Mouse (Mus musculus) C2C12 (cell line): ENCODE results near the gene Gtf3c5. TPM values are rescaled to one million over a fixed set of nuclear protein-coding genes. Genes with fewer than 3 reads are reported as not detected.

Source experiments
- H3K27me3 ChIP-seq: one replicate; pipeline ENCODE4 v1.6.1; 2011; ENCODE audit not compliant: control insufficient read depth, insufficient read depth, insufficient read length
- H3K36me3 ChIP-seq: one replicate; pipeline ENCODE4 v1.6.1; 2011; ENCODE audit not compliant: control insufficient read depth, insufficient read depth
- H3K4me3 ChIP-seq: one replicate; pipeline ENCODE4 v1.5.1; 2011; ENCODE audit warnings: mild to moderate bottlenecking, control low read depth; ENCODE audit not compliant: poor library complexity, insufficient read depth, severe bottlenecking
- H3K79me2 ChIP-seq: one replicate; pipeline ENCODE4 v1.6.1; 2011; ENCODE audit not compliant: control insufficient read depth, insufficient read depth
- H3K79me3 ChIP-seq: one replicate; pipeline ENCODE4 v1.6.1; 2011; ENCODE audit warnings: low read depth, control low read depth
- H3ac ChIP-seq: one replicate; pipeline ENCODE3; 2011; ENCODE audit warnings: low read depth; ENCODE audit not compliant: control insufficient read depth, insufficient read length
- CEBPB ChIP-seq: IDR thresholded peaks from one replicate; pipeline ENCODE4 v1.6.1; 2011; ENCODE audit warnings: low read depth, mild to moderate bottlenecking, control low read depth, moderate library complexity
- CTCF ChIP-seq: IDR thresholded peaks from one replicate; pipeline ENCODE4 v1.5.1; 2011; ENCODE audit not compliant: control insufficient read depth, insufficient read depth, insufficient read length
- FOSL1 ChIP-seq: IDR thresholded peaks from one replicate; pipeline ENCODE4 v1.8.0; 2011; ENCODE audit warnings: mild to moderate bottlenecking, low read length; ENCODE audit not compliant: poor library complexity, insufficient read depth, severe bottlenecking
- MAX ChIP-seq: IDR thresholded peaks from one replicate; pipeline ENCODE4 v1.6.1; 2011; ENCODE audit warnings: mild to moderate bottlenecking, control low read depth
- MYOD1 ChIP-seq: IDR thresholded peaks from one replicate; pipeline ENCODE4 v1.6.1; 2011; ENCODE audit warnings: low read depth; ENCODE audit not compliant: control insufficient read depth, insufficient read length
- MYOG ChIP-seq: IDR thresholded peaks from one replicate; pipeline ENCODE4 v1.6.1; 2011; ENCODE audit not compliant: control insufficient read depth, insufficient read length; ENCODE audit errors: extremely low read depth
- USF1 ChIP-seq: IDR thresholded peaks from one replicate; pipeline ENCODE4 v1.6.1; 2011; ENCODE audit warnings: low read depth, mild to moderate bottlenecking, control low read depth, moderate library complexity
- polyA plus RNA-seq: library from polyadenylated mRNA; unstranded; fragments of >200 nt; fragmentation: generic; extraction: Trizol; gene quantifications from one replicate; pipeline ENCODE4 v1.2.1, GENCODE M21; 2012; ENCODE audit warnings: missing spikeins

Gtf3c5 gene
- polyA plus RNA-seq, 1 experiment: 28.1 TPM

DNA sequence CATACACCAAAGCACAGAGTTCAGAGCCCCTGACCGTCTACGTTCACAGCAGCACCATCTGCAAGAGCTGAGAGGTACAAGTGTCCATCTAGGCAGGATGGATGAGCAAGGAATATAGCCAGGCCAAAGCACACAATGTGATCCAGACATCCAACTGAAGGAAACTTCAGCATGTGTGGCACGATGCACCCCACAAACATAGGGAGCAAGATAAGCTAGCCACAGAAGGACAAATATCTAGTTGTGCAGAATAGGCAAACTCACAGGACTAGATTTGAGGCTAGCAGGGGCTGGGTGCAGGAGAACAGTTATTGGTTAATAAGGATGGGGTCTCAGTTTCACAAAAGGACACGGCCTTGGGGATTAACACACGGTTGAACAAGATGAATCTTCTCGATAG is 35.8 kb upstream of the Gtf3c5 start:
- Histone ChIP-seq H3K79me2 (no peaks in the 10 kb centered on the region), H3ac (no peak overlapping the region), H3K79me3 (no peaks in the 10 kb centered on the region), H3K27me3 (peaks cover 43% of the 10 kb centered on the region), H3K4me3 (no peak overlapping the region), H3K36me3 (no peaks in the 10 kb centered on the region)
- TF ChIP-seq FOSL1 (no peak), CTCF (no peak), CEBPB (no peak), MYOG (no peak), MYOD1 (no peak), USF1 (no peak), MAX (no peak)

GRCm38 (mm10) chr2:28618777-28619336 is 35.3 kb upstream of the Gtf3c5 start:
- Histone ChIP-seq H3ac (no peak overlapping the region), H3K36me3 (no peaks in the 10 kb centered on the region), H3K79me2 (no peaks in the 10 kb centered on the region), H3K27me3 (peaks cover 44% of the 10 kb centered on the region), H3K79me3 (no peaks in the 10 kb centered on the region), H3K4me3 (no peak overlapping the region)
- no peak for TF ChIP-seq FOSL1
- TF ChIP-seq MYOD1: no peak
- no peak for TF ChIP-seq MYOG
- TF ChIP-seq USF1: no peak
- no peak for TF ChIP-seq CEBPB
- no peak for TF ChIP-seq MAX
- TF ChIP-seq CTCF: no peak

GRCm38 (mm10) chr2:28617498-28618486 is 34.2 kb upstream of the Gtf3c5 start:
- H3K27me3 ChIP-seq: peaks cover 44% of the 10 kb centered on the region
- no peak overlapping the region for H3K4me3 ChIP-seq
- H3ac ChIP-seq: no peak overlapping the region
- H3K79me2 ChIP-seq: no peaks in the 10 kb centered on the region
- TF ChIP-seq USF1 (no peak), MYOG (no peak), FOSL1 (no peak), CEBPB (no peak), MYOD1 (no peak), CTCF (no peak), MAX (no peak)
- no peaks in the 10 kb centered on the region for H3K36me3 ChIP-seq
- no peaks in the 10 kb centered on the region for H3K79me3 ChIP-seq

DNA sequence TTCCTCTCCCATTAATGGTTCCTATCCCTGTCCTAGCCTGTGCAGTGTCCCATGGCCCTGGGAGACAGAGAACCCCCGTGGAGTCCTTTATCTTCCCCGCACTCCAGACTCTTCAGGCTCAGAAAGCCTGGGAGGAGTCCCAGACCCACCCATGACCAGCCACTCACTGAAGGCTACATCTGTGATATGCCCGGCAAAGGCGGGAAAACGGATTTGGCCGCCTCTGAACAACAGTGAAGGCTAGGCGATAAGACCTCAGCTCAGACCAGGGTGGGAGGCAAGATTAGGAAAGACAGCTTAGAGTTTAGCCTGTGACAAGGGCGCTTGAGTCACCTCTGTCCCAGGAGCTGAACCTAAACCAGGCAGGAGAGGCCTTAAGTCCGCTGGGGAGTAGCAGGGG is 33.3 kb upstream of the Gtf3c5 start:
- Histone ChIP-seq H3K79me2 (no peaks in the 10 kb centered on the region), H3K4me3 (no peak overlapping the region), H3K79me3 (no peaks in the 10 kb centered on the region), H3ac (no peak overlapping the region), H3K36me3 (no peaks in the 10 kb centered on the region), H3K27me3 (peaks cover 44% of the 10 kb centered on the region)
- TF ChIP-seq USF1 (no peak), MYOD1 (no peak), CTCF (no peak), MYOG (no peak), FOSL1 (no peak), CEBPB (no peak), MAX (no peak)

GRCm38 (mm10) chr2:28616358-28616757 is 32.8 kb upstream of the Gtf3c5 start:
- no peaks in the 10 kb centered on the region for H3K36me3 ChIP-seq
- no peak overlapping the region for H3ac ChIP-seq
- H3K4me3 ChIP-seq: no peak overlapping the region
- no peaks in the 10 kb centered on the region for H3K79me2 ChIP-seq
- peaks cover 44% of the 10 kb centered on the region for H3K27me3 ChIP-seq
- no peak for TF ChIP-seq CEBPB
- no peaks in the 10 kb centered on the region for H3K79me3 ChIP-seq
